Comparison of ENCODE assay signal across 9 mouse cellular contexts in the genomic region with DNA sequence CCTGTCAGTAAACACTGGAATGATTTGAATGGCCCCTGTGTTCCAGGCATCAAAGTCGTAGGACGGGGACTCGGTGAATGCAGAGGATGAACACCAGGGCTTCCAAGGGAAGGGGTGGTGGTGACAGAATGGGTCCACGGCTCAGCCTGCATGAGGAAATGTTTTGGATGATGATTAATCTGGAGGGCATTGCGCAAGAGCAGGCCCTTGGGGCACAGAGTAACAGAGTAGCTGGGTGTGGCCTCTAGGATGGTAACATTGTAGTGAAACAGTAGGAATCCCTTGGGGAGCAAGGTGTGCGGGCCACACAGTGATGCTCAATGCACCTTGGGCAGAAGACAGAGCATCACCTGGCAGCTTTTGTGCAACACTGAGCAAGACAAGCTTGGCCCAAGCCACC.
DNase-seq lines count a peak whose midpoint lies in the region; ATAC-seq and TF ChIP-seq lines count a peak whose summit lies in the region.
"Had no signal": no experiment of that assay in that cellular context is flagged by ENCODE, and none has a peak within 500 bp of the region (broad histone marks: within the 10 kb centered on the region; RNA-seq: fewer than 3 reads in every experiment).

No protein-coding gene starts in this region.

- no peak for TF ChIP-seq CTCF in Patski (IDR thresholded peaks at IDR 0.05)
- TF ChIP-seq CTCF in liver, postnatal 0 days (IDR thresholded peaks at IDR 0.05; ENCODE audit: low read depth), result no peak
- TF ChIP-seq CTCF in cerebellum, adult 2 months (IDR thresholded peaks at IDR 0.05; ENCODE audit: borderline replicate concordance, insufficient read depth, low read depth, low read length), result no peak

- 60% methylated on average over 6 of the region's 6 CpGs for WGBS in heart, embryonic 12.5 days
- 34% methylated on average over 6 of the region's 6 CpGs for WGBS in liver, postnatal 0 days (ENCODE audit: insufficient replicate concordance)
- 86% methylated on average over 6 of the region's 6 CpGs for WGBS in forebrain, embryonic 13.5 days
- WGBS in cerebellum, adult 2 months, result 86% methylated on average over 6 of the region's 6 CpGs

- POLR2A ChIA-PET in Patski (lab: Charles Lee), result no interaction called here

- peaks cover 92% of the 10 kb centered on the region for H3K27me3 ChIP-seq in heart, embryonic 12.5 days (replicated peaks)
- H3K27me3 ChIP-seq in Patski, result no peaks in the 10 kb centered on the region
- H3K27me3 ChIP-seq in liver, postnatal 0 days (ENCODE audit: insufficient read depth, low read length), result no peaks in the 10 kb centered on the region
- H3K27me3 ChIP-seq in forebrain, embryonic 13.5 days, result no peaks in the 10 kb centered on the region
- no peaks in the 10 kb centered on the region for H3K27me3 ChIP-seq in cerebellum, adult 2 months (ENCODE audit: control insufficient read depth, insufficient read depth, low read length)

- TF ChIP-seq POLR2A in cerebellum, adult 2 months (IDR thresholded peaks at IDR 0.05; ENCODE audit: borderline replicate concordance, insufficient read depth, low read length), result no peak

- no peak for ATAC-seq in heart, embryonic 12.5 days (ENCODE audit: insufficient number of reproducible peaks, low FRiP score)
- peak; percentile 17 for ATAC-seq in Patski
- peak; percentile 97 for ATAC-seq in liver, postnatal 0 days
- ATAC-seq in forebrain, embryonic 13.5 days, result no peak

- peak; percentile 42 for DNase-seq in heart, adult 8-10 months (ENCODE audit: low spot score)
- DNase-seq in Patski (ENCODE audit: low read depth, low spot score), result no peak
- DNase-seq in kidney, adult 11 months, result peak; percentile 60
- DNase-seq in liver, postnatal 0 days, result peak; percentile 74
- DNase-seq in retina, embryonic 14.5 days (ENCODE audit: low spot score), result no peak
- DNase-seq in cerebellum, adult 2 months, result no peak

- no peak overlapping the region for H3K4me2 ChIP-seq in heart, embryonic 12.5 days
- H3K4me2 ChIP-seq in liver, postnatal 0 days (ENCODE audit: low read depth, low read length), result no peak overlapping the region
- no peak overlapping the region for H3K4me2 ChIP-seq in forebrain, embryonic 13.5 days

- H3K9ac ChIP-seq in heart, embryonic 12.5 days, result no peak overlapping the region
- H3K9ac ChIP-seq in liver, postnatal 0 days (replicated peaks), result no peak overlapping the region
- H3K9ac ChIP-seq in forebrain, embryonic 13.5 days, result no peak overlapping the region

- in situ Hi-C loops in Patski (cut with MboI; ENCODE audit: low pct_unique_long_range_greater_than_20kb), result no loop called here

- H3K36me3 ChIP-seq in heart, embryonic 12.5 days, result no peaks in the 10 kb centered on the region
- H3K36me3 ChIP-seq in liver, postnatal 0 days (replicated peaks; ENCODE audit: insufficient read depth, low read length), result no peaks in the 10 kb centered on the region
- no peaks in the 10 kb centered on the region for H3K36me3 ChIP-seq in forebrain, embryonic 13.5 days (ENCODE audit: poor library complexity, severe bottlenecking)
- H3K36me3 ChIP-seq: G1E had no signal

- no peak overlapping the region for H3K4me3 ChIP-seq in heart, embryonic 12.5 days
- no peak overlapping the region for H3K4me3 ChIP-seq in liver, postnatal 0 days (ENCODE audit: low read depth, low read length)
- H3K4me3 ChIP-seq in forebrain, embryonic 13.5 days, result no peak overlapping the region
- H3K4me3 ChIP-seq in cerebellum, adult 2 months (replicated peaks; ENCODE audit: insufficient read depth, low read depth, low read length), result no peak overlapping the region

- H3K9me3 ChIP-seq in heart, embryonic 12.5 days (replicated peaks), result no peaks in the 10 kb centered on the region
- H3K9me3 ChIP-seq in liver, postnatal 0 days (ENCODE audit: low read length), result no peaks in the 10 kb centered on the region
- no peaks in the 10 kb centered on the region for H3K9me3 ChIP-seq in forebrain, embryonic 13.5 days (replicated peaks)

- no peaks in the 10 kb centered on the region for H3K4me1 ChIP-seq in heart, embryonic 12.5 days (replicated peaks)
- peaks cover 10% of the 10 kb centered on the region; the same call in 1 of the 2 replicates for H3K4me1 ChIP-seq in liver, postnatal 0 days (ENCODE audit: insufficient read depth)
- H3K4me1 ChIP-seq in forebrain, embryonic 13.5 days, result peaks cover 6% of the 10 kb centered on the region; the same call in 1 of the 2 replicates
- H3K4me1 ChIP-seq in cerebellum, adult 2 months (ENCODE audit: control insufficient read depth, insufficient read depth, low read length), result peaks cover 15% of the 10 kb centered on the region

- no peak overlapping the region for H3K27ac ChIP-seq in heart, embryonic 12.5 days (ENCODE audit: poor library complexity, severe bottlenecking)
- no peak overlapping the region for H3K27ac ChIP-seq in liver, postnatal 0 days (ENCODE audit: low read depth)
- H3K27ac ChIP-seq in forebrain, embryonic 13.5 days, result no peak overlapping the region
- no peak overlapping the region for H3K27ac ChIP-seq in cerebellum, adult 2 months (ENCODE audit: insufficient read depth, low read length)

- no peak for TF ChIP-seq EP300 in liver, postnatal 0 days (IDR thresholded peaks at IDR 0.05; ENCODE audit: low read depth)

- CTCF ChIA-PET in Patski (lab: Charles Lee), result no interaction called here

Comparison
In these comparisons a context has a peak if more than half of its experiments do, and no peak if none do; other contexts are left out.
1. DNase-seq: peak in heart, adult 8-10 months (single experiment), kidney, adult 11 months (single experiment) and liver, postnatal 0 days (single experiment); none in Patski (single experiment), retina, embryonic 14.5 days (single experiment) and cerebellum, adult 2 months (0 of 2).
2. ATAC-seq: peak in Patski (single experiment) and liver, postnatal 0 days (single experiment); none in heart, embryonic 12.5 days (single experiment) and forebrain, embryonic 13.5 days (single experiment).